Mouse (Mus musculus): ENCODE results near the gene Vcp. TPM values are rescaled to one million over a fixed set of nuclear protein-coding genes. Genes with fewer than 3 reads are reported as not detected.

The Vcp gene
- polyA plus RNA-seq, 1 experiment from 2014 or later = 205 TPM

DNA sequence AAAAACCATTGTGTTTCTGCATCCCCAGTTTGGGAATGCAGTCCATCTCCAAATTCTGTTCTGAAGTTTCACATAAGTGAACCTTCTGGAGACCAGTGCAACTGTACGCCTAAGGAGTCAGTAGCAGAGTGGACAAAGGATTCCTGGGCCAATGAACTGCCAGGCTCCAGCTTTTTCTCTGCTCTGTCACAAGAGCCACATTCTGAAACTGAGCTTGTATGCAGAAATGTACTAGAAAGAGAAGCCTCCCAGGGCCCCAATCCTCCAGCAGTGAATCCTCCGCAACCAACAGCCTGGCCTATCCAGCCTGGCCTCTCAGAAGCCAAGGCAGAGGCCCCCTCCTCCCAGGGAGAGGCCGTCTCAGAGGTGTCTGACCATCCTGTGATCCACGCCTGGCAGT lies 27.4 kb downstream of the Vcp start:
- no peaks in the 10 kb centered on the region for H3K27me3 ChIP-seq (replicated peaks; ENCODE audit: control insufficient read depth, insufficient read depth, low read length)
- no peaks in the 10 kb centered on the region for H3K9me3 ChIP-seq (ENCODE audit: control insufficient read depth)
- H3K4me3 ChIP-seq (ENCODE audit: low read depth, low read length) = no peak overlapping the region
- TF ChIP-seq CTCF (IDR thresholded peaks at IDR 0.05; ENCODE audit: low read depth) = no peak
- no peak for ATAC-seq
- 72% methylated on average over 4 of the region's 4 CpGs for WGBS
- no peak overlapping the region for H3K9ac ChIP-seq (ENCODE audit: low read depth, low read length)
- H3K36me3 ChIP-seq (ENCODE audit: control insufficient read depth, insufficient read depth) = no peaks in the 10 kb centered on the region
- H3K4me2 ChIP-seq (replicated peaks; ENCODE audit: low read depth) = no peak overlapping the region
- no peaks in the 10 kb centered on the region for H3K4me1 ChIP-seq (replicated peaks; ENCODE audit: control insufficient read depth, insufficient read depth, low read length)
- no peak overlapping the region for H3K27ac ChIP-seq (ENCODE audit: low read depth, low read length)

- Histone ChIP-seq H3K27ac (ENCODE audit: low read depth, low read length) (no peak within 1 kb of the TSS), H3K9ac (ENCODE audit: low read depth, low read length) (no peak within 1 kb of the TSS), H3K4me3 (ENCODE audit: low read depth, low read length) (no peak within 1 kb of the TSS), H3K4me2 (replicated peaks; ENCODE audit: low read depth) (no peak within 1 kb of the TSS), H3K9me3 (ENCODE audit: control insufficient read depth) (no peaks in the 10 kb centered on the region), H3K4me1 (replicated peaks; ENCODE audit: control insufficient read depth, insufficient read depth, low read length) (no peaks in the 10 kb centered on the region), H3K36me3 (ENCODE audit: control insufficient read depth, insufficient read depth) (no peaks in the 10 kb centered on the region), H3K27me3 (replicated peaks; ENCODE audit: control insufficient read depth, insufficient read depth, low read length) (peaks cover 3% of the 10 kb centered on the region; the same call in 1 of the 2 replicates)
- ATAC-seq = no peak
- WGBS = 91% methylated on average over 4 of the region's 4 CpGs
- TF ChIP-seq CTCF (IDR thresholded peaks at IDR 0.05; ENCODE audit: low read depth) = no peak
Observed at GRCm38 (mm10) chr4:42969304-42969703, 31.0 kb downstream of the Vcp start, which contains the start of gene 1700022I11Rik. Gene 1700022I11Rik (plus strand): TSS chr4:42969604.

DNA sequence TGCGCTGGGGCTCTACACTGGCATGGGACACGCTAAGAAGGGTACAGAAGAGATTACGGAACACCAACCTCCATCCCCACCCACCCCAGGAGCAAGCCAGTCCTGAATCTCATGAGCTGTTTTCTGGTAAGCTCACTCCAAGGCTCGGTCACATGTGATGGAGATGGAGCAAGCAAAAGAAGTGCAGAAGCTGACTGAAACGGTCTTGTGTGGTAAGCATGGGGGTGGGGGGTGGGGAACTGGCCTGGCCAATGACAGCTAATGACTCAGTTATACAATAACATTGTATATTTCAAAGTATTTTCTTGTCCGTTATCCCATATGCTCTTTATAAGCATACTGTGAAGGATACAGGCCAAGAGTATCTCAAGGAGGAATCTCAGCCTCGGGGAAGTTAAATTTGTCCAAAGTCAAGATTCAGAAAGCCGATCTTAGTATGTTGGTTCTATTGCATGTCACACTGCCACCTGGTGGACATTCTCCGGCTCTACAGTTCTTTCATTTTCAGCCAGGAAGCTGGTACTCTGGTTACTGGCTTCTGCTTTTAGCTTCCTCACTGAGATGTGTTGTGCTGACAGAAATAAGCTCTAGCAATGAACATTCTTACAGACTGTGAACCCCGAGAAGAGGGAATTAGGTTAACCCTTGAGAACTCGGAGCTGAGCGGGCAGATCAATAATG lies 35.1 kb downstream of the Vcp start:
- Histone ChIP-seq H3K9ac (ENCODE audit: low read depth, low read length) (no peak overlapping the region), H3K4me2 (replicated peaks; ENCODE audit: low read depth) (peak overlapping the region; percentile 37; the same call in 1 of the 2 replicates), H3K4me1 (replicated peaks; ENCODE audit: control insufficient read depth, insufficient read depth, low read length) (no peaks in the 10 kb centered on the region), H3K27ac (ENCODE audit: low read depth, low read length) (no peak overlapping the region), H3K9me3 (ENCODE audit: control insufficient read depth) (no peaks in the 10 kb centered on the region), H3K27me3 (replicated peaks; ENCODE audit: control insufficient read depth, insufficient read depth, low read length) (peaks cover 6% of the 10 kb centered on the region; the same call in 1 of the 2 replicates), H3K4me3 (ENCODE audit: low read depth, low read length) (0 out of 2 replicates have a peak overlapping the region, but pooled peaks have one; percentile 12), H3K36me3 (ENCODE audit: control insufficient read depth, insufficient read depth) (no peaks in the 10 kb centered on the region)
- WGBS = 15% methylated on average over 12 of the region's 12 CpGs
- ATAC-seq = no peak
- TF ChIP-seq CTCF (IDR thresholded peaks at IDR 0.05; ENCODE audit: low read depth) = peak; percentile 90

- 94% methylated on average over 2 of the region's 2 CpGs for WGBS
- no peak overlapping the region for H3K4me2 ChIP-seq (replicated peaks; ENCODE audit: low read depth)
- TF ChIP-seq CTCF (IDR thresholded peaks at IDR 0.05; ENCODE audit: low read depth) = peak; percentile 47
- no peak overlapping the region for H3K9ac ChIP-seq (ENCODE audit: low read depth, low read length)
- H3K27ac ChIP-seq (ENCODE audit: low read depth, low read length) = no peak overlapping the region
- H3K4me3 ChIP-seq (ENCODE audit: low read depth, low read length) = no peak overlapping the region
- no peak for ATAC-seq
- H3K9me3 ChIP-seq (ENCODE audit: control insufficient read depth) = no peaks in the 10 kb centered on the region
- no peaks in the 10 kb centered on the region for H3K4me1 ChIP-seq (replicated peaks; ENCODE audit: control insufficient read depth, insufficient read depth, low read length)
- H3K36me3 ChIP-seq (ENCODE audit: control insufficient read depth, insufficient read depth) = no peaks in the 10 kb centered on the region; the same call in 1 of the 2 replicates
- peaks cover 6% of the 10 kb centered on the region; the same call in 1 of the 2 replicates for H3K27me3 ChIP-seq (replicated peaks; ENCODE audit: control insufficient read depth, insufficient read depth, low read length)
Observed at GRCm38 (mm10) chr4:42963480-42963879, 36.8 kb downstream of the Vcp start.

GRCm38 (mm10) chr4:42961592-42961991 lies 38.7 kb downstream of the Vcp start:
- Histone ChIP-seq H3K9ac (ENCODE audit: low read depth, low read length) (no peak overlapping the region), H3K4me2 (replicated peaks; ENCODE audit: low read depth) (no peak overlapping the region), H3K4me3 (ENCODE audit: low read depth, low read length) (no peak overlapping the region), H3K27me3 (replicated peaks; ENCODE audit: control insufficient read depth, insufficient read depth, low read length) (peaks cover 6% of the 10 kb centered on the region; the same call in 1 of the 2 replicates), H3K36me3 (ENCODE audit: control insufficient read depth, insufficient read depth) (peaks cover 18% of the 10 kb centered on the region), H3K9me3 (ENCODE audit: control insufficient read depth) (no peaks in the 10 kb centered on the region), H3K4me1 (replicated peaks; ENCODE audit: control insufficient read depth, insufficient read depth, low read length) (no peaks in the 10 kb centered on the region), H3K27ac (ENCODE audit: low read depth, low read length) (no peak overlapping the region)
- TF ChIP-seq CTCF (IDR thresholded peaks at IDR 0.05; ENCODE audit: low read depth) = peak; percentile 83
- 28% methylated on average over 4 of the region's 4 CpGs for WGBS
- no peak for ATAC-seq

GRCm38 (mm10) chr4:42959382-42959781 lies 40.9 kb downstream of the Vcp start:
- Histone ChIP-seq H3K27ac (ENCODE audit: low read depth, low read length) (no peak overlapping the region), H3K9ac (ENCODE audit: low read depth, low read length) (no peak overlapping the region), H3K9me3 (ENCODE audit: control insufficient read depth) (no peaks in the 10 kb centered on the region), H3K4me1 (replicated peaks; ENCODE audit: control insufficient read depth, insufficient read depth, low read length) (no peaks in the 10 kb centered on the region), H3K4me2 (replicated peaks; ENCODE audit: low read depth) (no peak overlapping the region), H3K27me3 (replicated peaks; ENCODE audit: control insufficient read depth, insufficient read depth, low read length) (0 out of 2 replicates have a peak, but pooled peaks cover 3% of the 10 kb centered on the region), H3K4me3 (ENCODE audit: low read depth, low read length) (no peak overlapping the region), H3K36me3 (ENCODE audit: control insufficient read depth, insufficient read depth) (peaks cover 21% of the 10 kb centered on the region)
- no peak for ATAC-seq
- 64% methylated on average over 4 of the region's 4 CpGs for WGBS
- TF ChIP-seq CTCF (IDR thresholded peaks at IDR 0.05; ENCODE audit: low read depth) = no peak
